Mouse (Mus musculus) adrenal gland (tissue): Measurements from ENCODE around the gene Arl4d.
"Not testable (repeated sequence)": the region's sequence is repeated elsewhere in the genome, so short reads cannot be mapped to it uniquely, and the experiment has no call there.

Source experiments
- intact Hi-C: fragments of 180-260 bp; cut with DNase I; formaldehyde crosslinking; loops from one replicate; pipeline ENCODE4 v1.15.1; 2025
- long read RNA-seq, 2 experiments: library from polyadenylated mRNA; unstranded; transcript quantifications; one replicate each; pipeline ENCODE4 v2.0.0; 2020; ENCODE audit warnings: borderline replicate concordance in 1 of 2; ENCODE audit not compliant: insufficient replicate concordance in 1 of 2

Gene Arl4d
- long read RNA-seq, experiment 1, result 0 reads
- long read RNA-seq, experiment 2, result 0 reads

DNA sequence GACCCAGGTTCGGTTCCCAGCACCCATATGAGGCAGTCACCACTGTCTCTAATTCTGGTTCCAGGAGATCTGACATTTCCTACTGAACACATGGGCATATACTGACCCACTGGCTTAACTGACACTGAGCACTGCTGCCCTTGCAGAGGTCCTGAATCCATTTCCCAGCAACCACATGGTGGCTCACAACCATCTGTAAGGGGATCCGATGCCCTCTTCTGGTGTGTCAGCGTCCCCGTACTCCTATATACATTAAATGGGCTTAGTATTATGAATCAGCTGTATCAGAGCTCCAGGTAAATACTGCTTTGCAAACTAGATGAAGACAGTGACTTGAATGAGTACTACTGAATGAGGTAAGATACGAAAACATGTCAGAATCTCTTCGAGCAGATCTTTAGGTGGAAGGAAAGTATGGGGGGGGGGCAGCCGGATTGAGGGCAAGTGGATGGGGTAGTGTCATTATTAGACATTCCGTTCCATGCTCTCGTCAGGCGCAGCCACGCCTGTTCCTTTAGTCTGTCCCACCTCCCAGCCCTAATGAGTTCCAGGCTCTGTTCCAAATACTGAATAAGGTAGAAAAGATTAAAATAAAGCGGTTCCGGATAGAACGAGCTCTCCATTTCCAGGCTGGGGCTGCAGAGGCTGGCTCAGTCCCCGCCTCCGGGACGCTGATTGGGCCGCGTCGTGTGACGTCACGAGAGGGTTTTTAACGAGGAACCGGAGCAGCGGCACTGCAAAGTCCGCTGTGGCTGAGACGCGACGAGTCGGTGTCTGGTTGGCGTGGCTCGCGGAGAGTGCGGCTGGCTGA is at the start of gene Arl4d:
Gene Arl4d, plus strand, starts transcription at position 717 of the 811 bp plus-strand sequence.
- intact Hi-C loops, result no loop called here

DNA sequence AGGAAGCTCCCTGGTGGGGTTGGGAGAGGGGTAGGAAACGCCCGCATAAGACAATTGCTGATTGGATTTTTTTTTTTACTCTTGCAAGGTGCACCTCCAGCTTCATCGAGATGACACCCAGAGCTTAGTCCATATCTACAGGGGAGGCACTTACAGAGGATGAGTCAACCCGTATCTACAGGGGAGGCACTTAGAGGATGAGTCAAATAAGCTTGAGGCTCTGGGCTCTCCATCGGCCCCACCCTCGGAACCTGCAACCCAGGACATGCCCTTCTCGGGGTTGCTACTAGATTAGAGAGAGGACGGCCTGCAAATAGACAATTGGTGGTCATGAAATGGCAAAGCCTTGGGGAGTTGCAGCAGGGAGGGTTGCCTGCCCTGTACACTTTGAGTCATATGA is 49.2 kb upstream of the Arl4d start:
- intact Hi-C loops, result no loop called here

DNA sequence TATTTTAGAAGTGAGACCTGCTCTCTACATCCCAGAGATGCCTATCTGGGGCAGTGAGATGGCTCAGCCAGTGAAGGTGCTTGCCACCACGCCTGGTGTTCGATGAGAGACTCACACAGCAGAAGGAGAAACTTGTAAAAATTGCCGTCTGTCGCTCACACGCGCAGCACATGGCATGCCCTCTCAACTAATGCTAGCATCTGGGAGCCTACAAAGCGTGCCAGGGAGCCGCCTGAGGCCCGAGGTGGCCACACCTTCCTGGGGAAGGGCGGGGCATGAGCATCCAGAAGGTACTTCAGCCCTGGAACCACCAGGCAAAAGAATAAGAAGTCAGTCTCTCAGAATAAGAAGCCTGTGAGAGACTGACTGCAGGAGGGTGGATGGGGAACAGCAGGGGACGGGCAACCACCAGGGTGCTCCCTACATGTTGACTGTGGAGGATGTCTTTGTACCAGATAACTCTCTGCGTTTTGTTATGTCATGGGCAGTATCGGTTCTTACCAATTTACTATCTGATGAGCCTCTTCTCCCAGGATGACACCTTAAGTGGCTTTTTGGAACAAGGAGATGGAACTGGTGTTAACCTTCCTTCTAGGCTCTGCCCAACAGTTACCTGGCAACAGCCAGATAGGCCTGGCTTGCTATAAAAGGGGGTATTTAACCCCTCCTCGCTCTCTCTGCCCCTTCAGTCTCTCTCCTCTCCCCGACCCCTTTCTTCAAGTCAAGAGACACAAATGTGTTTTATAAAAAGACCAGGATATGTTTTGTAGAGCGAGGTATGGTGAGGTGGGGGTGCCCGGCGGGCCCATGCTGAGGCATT is 48.2 kb upstream of the Arl4d start:
- intact Hi-C loops, result no loop called here

DNA sequence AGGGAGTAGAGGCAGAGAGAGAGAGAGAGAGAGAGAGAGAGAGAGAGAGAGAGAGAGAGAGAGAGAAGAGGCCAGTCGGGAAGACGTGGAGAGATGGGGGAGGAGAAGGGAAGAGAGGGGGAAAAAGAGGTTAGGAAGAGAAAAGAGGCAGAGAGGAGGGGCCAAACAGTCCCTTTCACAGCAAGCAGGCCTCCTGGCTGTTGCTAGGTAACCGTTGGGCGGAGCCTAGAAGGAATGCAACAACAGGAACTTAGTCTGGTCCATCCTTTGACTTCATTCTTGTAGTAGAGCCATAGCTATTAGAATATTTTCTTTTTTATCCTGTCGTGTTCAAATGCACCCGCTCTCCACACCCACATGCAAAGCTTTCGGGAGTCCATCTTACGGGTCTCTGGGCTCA is 47.5 kb upstream of the Arl4d start:
- intact Hi-C loops, result no loop called here

DNA sequence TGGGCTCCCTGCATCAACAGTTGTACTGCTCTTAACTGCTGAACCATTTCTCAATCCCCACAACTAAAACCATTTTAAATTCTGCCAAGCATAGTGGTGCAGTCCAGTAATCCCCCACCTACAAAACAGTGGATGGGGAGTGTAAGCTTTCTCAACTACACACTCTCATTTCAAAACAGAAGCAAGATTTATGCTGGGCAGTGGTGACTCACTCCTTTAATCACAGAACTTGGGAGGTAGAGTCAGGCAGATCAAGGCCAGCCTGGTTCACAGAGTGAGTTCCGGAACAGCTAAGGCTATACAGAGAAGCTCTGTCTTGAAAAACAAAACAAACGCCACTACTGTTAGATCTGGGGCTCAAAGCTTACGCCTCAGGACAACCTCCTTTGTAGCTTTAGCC is 46.7 kb upstream of the Arl4d start:
- intact Hi-C loops, result no loop called here

DNA sequence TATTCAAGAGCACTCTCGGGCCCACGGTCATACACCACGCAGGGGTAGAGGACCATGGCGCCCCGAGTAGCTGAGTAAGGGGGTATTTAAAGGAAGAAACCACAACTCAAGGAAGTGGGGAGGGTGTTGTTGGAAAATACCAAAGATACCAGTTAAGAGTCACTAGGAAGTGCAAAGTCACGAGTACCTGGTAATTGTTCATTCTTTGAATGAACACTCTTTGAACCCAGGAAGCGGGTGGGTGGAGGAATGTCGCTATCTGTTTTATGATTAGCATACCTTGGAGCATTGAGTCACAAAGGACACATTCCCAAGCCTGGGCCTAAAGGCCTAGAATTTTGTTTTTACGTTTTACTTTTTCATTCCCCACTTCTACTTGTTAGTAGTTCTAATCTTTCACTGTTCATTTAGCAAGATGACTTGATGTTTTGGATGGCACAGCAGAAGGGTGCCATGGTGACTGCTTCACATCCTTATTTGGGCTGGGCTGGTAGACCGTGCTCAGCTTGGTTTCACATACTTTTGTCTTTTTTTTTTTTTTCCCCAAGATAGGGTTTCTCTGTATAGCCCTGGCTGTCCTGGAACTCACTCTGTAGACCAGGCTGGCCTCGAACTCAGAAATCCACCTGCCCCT is 45.2 kb upstream of the Arl4d start:
- intact Hi-C loops, result not testable (repeated sequence)

DNA sequence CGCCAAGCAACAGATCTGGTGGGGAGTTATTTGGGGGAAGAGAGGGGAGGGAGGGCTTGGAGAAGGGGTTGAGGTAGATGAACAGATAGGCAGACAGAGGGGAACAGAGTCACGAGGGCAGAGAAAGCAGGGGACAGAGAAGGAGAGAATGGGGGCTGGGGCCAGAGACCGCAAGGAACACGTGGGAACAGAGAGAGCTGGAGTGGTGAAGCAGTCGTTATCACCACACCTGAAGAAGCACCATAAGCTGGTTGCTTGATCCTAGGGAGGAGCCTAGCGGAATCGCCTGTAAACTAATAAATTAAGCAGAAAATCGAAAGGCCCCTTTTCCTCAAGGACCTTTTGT is 38.7 kb upstream of the Arl4d start:
- intact Hi-C loops, result no loop called here

DNA sequence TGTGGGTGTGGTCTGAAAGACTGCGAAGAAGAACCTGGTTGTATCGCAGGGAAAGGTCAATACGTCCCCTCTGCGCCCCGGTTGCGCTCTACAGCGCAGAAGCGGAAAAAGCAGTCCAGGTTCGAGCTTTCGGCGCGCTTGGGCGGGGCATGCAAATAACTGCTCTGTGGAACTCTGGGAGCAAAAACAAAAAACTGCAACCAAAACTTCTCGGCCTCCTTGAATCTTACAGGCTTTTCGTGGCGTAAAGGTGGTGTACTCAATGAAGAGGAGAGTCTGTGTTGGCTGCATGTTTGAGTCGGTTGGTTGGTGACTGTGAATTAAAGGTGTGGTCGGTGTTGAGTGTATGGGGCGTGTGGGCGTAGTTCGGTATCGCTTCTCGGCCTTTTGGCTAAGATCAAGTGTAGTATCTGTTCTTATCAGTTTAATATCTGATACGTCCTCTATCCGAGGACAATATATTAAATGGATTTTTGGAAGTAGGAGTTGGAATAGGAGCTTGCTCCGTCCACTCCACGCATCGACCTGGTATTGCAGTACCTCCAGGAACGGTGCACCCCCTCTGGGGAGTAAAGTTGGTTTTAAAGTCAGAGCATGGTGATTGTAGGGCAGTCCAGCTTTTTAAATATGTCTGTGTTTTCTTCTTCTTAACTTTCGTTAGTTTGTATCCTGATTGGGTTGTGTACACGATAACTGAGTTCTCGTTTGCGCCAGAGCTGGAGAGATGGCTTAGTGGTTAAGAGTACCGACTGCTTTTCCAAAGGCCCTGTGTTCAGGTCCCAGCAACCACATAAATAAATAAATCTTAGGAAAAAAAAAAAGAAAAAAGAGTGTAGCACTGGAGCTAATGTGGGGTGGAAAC is 38.1 kb upstream of the Arl4d start, which contains the start of gene Rdm1:
Gene Rdm1, plus strand, starts transcription at position 201 of the 862 bp plus-strand sequence.
- intact Hi-C loops, result no loop called here

DNA sequence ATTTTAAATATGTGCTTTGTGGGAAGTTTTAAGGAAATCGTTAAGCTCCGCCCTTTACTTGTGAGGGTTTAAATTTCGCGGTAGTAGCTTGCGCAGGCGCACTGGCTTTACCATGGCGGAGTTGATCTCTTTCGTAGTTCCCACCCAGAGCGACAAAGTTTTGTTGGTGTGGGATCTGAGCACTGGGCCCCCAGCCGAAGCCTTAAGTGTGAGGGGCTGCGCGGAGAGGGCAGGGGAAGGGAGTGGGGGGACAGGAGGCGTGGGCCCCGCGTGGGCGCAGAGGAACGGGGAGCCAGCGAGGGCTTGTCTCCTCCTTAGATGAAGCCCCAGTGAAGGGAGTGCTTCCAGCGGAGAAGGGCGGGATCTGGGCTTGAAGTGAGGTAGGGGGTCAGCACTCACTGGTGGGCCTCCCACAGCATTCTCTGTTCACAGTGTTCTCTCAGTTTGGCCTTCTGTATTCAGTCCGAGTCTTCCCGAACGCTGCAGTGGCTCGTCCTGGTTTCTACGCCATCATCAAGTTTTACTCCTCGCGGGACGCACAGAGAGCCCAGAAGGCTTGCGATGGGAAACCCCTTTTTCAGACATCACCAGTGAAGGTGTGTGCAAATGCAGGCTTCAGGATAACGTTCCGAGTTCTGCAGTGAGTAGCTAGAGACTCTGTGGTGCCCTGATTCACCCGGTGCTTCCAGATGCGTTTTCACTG is 37.3 kb upstream of the Arl4d start:
- intact Hi-C loops, result no loop called here

DNA sequence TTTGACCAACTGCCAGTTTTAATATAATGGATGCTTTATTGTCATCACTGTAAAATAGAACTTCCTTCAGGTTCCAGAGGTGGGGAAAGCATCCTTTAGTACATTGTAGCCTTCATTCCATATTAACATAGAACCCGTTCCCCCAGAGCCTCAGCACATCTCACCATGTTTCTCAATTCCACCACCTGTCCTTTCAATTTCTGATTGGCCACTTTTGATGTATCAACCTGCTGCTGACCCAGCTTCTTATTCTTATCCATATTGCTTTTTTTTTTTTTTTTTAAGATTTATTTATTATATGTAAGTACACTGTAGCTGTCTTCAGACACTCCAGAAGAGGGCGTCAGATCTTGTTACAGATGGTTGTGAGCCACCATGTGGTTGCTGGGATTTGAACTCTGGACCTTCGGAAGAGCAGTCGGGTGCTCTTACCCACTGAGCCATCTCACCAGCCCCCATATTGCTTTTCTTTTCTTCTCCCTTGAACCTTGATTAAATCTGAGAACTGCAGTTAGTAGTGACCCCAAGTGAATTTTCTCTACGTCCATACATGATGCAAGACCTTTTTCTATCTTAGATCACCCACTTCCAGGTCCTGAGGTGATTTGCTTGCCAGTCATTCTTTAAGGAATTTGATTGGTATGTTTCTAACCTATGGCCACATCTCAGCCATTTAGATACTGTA is 36.5 kb upstream of the Arl4d start:
- intact Hi-C loops, result not testable (repeated sequence)

DNA sequence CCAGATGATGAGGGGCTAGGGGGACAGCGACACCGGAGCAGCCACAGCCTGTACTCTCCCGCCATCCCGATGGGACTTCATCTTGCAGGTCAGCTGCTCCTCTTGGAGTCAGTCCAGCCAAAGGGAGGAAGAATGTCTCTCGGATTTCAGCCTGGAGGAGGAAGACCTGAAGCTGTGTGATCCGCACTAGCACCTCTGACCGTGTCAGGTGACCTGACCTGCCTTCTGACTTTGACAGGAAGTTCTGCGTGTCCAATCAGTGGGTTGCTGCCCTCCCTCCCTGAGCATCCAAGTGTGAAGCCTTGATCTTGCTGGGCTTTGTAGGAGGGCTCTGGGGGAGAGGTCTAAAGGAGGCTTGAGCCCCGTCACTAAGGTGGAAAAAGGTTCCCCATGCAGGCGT is 29.7 kb upstream of the Arl4d start:
- intact Hi-C loops, result no loop called here

DNA sequence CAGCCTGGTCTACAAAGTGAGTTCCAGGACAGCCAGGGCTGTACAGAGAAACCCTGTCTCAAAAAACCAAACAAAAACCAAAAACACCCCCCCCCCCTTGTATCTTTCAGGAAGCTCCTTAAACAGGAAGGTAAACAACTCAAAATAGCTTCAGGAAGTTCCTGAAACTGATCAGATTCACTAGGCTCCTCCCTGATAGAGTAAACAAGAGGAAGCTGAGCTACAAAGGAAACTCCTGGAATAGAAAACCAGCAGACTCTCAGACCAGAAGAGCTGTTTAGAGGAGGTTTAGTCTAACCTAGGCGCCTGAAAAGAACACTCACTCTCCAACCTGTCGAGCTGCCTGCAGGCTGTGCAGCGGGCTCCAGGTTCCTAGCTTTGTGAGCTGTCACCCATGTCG is 25.6 kb upstream of the Arl4d start:
- intact Hi-C loops, result no loop called here

DNA sequence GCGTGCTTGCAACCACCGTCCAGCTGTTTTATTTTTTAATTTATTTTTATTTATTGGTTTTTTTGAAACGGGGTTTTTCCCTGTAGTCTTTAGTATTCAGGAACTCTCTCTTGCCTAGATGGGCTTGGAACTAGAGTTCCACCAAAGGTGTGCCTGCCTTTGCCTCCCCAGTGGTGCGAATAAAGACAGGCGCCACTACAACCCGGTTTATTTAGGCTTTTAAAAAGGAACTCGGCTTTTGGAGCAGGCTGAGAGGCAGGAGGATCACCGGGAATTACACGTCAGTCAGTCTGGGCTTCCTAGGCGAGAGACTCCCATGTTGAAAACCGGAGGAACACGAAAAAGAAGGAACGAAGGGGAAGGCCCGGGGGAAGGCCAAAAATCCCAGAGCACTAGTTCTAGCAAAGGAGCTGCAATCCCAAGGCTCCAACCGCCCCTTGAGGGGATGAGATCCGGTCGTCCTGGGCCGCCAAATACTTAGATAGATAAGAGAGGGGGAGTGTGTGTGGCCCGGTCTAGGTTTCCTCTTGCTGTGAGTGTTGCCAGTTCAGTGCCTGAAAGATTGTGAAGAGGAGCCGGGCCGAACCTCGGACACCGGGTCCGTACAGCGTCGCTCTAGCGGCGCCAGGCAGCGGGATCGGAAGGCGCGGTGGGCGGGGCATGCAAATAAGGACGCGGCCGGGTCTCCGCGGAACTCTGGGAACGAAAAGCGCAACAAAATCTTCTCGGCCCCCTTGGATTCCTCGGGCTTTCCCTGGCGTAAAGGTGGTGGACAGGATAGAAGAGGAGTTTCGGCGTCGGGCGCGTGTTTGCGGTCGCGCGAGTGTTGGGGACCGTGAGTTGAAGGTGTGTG is 24.3 kb upstream of the Arl4d start:
- intact Hi-C loops, result not testable (repeated sequence)

DNA sequence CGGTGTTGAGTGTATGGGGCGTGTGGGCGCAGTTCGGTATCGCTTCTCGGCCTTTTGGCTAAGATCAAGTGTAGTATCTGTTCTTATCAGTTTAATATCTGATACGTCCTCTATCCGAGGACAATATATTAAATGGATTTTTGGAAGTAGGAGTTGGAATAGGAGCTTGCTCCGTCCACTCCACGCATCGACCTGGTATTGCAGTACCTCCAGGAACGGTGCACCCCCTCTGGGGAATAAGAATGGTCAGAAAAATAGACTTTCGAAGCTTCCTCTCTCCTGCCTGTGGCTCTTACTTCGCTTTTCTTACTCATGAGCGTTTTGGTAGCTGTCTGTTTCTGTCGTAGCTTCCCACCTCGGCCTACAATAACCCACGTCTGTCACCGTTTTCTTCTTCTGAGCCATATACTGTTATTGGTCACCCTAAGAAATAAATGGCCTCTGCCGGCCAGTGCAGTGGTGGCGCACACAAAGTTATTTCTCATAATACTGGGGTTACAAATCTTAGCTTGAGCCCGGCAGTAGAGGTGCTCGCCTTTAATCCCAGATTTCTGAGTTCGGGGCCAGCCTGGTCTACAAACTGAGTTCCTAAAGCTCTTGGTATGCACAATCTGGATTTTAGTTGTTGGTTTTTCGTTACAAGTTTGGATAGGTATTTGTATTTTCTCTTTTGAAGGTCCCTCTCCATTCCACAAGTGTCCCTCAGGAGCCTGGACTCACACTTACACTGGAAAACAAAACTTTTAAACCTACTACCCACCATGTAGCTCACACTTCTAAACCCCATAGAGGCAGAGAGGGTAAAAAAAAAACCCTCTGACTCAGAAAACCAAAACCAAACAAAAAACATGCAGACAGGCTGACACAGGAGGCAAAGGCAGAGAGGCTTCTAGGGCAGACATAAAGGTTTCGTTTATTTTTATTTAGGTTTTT is 23.4 kb upstream of the Arl4d start:
- intact Hi-C loops, result not testable (repeated sequence)

DNA sequence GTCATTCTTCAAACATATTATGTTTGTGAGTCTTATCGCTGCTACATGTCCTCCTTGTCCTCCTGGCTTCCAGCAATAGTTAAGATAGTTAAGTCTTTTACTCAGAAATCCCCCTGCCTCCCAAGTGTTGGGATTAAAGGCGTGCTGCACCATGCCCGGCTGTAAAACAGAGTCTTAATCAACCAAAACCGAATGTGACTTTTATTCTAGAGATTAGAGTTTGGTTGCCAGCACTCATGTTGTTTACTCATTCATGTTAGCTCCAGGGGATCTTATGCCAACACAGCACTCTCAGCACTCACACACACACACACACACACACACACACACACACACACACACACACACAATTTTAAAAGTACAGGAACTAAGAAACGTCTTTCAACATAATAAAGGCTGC is 22.4 kb upstream of the Arl4d start:
- intact Hi-C loops, result no loop called here

DNA sequence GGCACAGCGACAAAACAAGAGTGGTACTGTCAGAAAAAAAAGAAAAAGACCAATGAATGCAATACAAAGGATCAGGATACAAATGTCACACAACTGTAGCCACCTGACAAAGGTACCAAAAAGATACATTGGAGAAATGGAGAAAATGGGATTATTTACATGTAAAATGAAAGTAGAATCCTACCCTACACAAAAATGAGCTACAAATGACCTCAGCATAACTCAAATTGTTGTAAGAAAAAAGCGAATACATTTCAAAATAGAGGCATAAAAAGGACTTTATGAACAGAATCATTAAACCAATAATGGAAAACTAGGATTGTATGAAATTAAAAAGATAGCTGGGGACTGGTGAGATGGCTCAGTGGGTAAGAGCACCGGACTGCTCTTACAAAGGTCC is 20.8 kb upstream of the Arl4d start:
- intact Hi-C loops, result no loop called here

DNA sequence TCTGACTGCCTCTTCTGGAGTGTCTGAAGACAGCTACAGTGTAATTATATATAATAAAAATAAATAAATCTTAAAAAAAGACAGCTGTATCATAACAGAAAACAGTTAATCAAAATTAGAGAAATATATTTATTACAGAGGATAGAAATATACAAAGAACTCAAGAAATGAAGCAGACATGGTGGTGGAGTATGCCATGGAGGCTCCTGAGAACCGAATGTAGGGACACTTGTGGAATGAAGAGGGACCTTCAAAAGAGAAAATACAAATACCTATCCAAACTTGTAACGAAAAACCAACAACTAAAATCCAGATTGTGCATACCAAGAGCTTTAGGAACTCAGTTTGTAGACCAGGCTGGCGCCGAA is 20.3 kb upstream of the Arl4d start:
- intact Hi-C loops, result not testable (repeated sequence)
